Mouse (Mus musculus): ENCODE measurements around the gene Maats1.

DNA sequence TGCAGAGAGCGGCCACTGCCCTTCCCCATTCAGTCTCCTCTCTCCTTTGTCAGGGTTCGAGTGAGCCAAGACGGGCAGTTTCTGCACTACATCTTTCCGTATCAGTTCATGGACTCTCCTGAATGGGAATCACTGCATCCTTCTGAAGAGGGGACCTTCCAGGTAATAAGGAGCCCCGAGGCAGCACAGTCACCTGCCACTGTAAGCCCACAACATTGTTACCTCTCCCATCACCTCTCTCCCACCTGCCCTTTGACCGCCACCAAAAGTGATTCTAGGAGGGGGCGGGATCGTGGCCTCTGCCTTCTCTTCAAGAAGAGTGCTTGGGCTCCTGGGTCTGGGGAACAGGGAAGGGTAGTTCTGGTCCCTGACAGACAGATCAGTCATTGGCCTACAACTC, 27.5 kb upstream of the Maats1 start:
- TF ChIP-seq CHD2 (IDR thresholded peaks at IDR 0.05; ENCODE audit: low read depth, low read length) (no peak), ZC3H11A (IDR thresholded peaks at IDR 0.05; ENCODE audit: borderline replicate concordance, low read depth, low read length) (no peak), HCFC1 (IDR thresholded peaks at IDR 0.05; ENCODE audit: borderline replicate concordance, insufficient read depth, low read length) (no peak), MAFK (IDR thresholded peaks at IDR 0.05; ENCODE audit: insufficient read depth, low read depth, low read length) (no peak)

All from ES-E14 (cell line).